Mouse (Mus musculus) hindbrain, embryonic 13.5 days (tissue): ENCODE measurements around the gene Hist1h2ae. TPM values are rescaled to one million over a fixed set of nuclear protein-coding genes. Genes with fewer than 3 reads are reported as not detected.
A peak's percentile ranks its signal among the peaks of the same experiment; 100 is the strongest.
"Not testable (repeated sequence)": the region's sequence is repeated elsewhere in the genome, so short reads cannot be mapped to it uniquely, and the experiment has no call there.

Experiments used
- ATAC-seq: fragments of 200-750 bp; cut with Nextera tagmentation; 2 replicates; pipeline ENCODE4 v1.8.0; 2017; ENCODE audit warnings: moderate TSS enrichment; ENCODE audit not compliant: low FRiP score
- H3K27ac ChIP-seq: fragments of 300-500 bp; sonication (generic); 2 replicates; pipeline ENCODE4 v1.5.1; 2015; ENCODE audit warnings: inconsistent platforms, mild to moderate bottlenecking, moderate library complexity
- H3K27me3 ChIP-seq: fragments of 300-500 bp; sonication (generic); 2 replicates; pipeline ENCODE4 v1.6.1; 2015; ENCODE audit warnings: mild to moderate bottlenecking, inconsistent platforms
- H3K36me3 ChIP-seq: fragments of 300-500 bp; sonication (generic); 2 replicates; pipeline ENCODE4 v1.6.1; 2015; ENCODE audit warnings: mild to moderate bottlenecking, inconsistent platforms
- H3K4me1 ChIP-seq: fragments of 300-500 bp; sonication (generic); replicated peaks from 2 replicates; pipeline ENCODE4 v1.6.1; 2015; ENCODE audit warnings: inconsistent platforms
- H3K4me2 ChIP-seq: fragments of 300-500 bp; sonication (generic); 2 replicates; pipeline ENCODE4 v1.6.1; 2015; ENCODE audit warnings: inconsistent platforms, mild to moderate bottlenecking, moderate library complexity
- H3K4me3 ChIP-seq: fragments of 300-500 bp; sonication (generic); 2 replicates; pipeline ENCODE4 v1.5.1; 2015; ENCODE audit warnings: mild to moderate bottlenecking, inconsistent platforms
- H3K9ac ChIP-seq: fragments of 300-500 bp; sonication (generic); 2 replicates; pipeline ENCODE4 v1.6.1; 2015; ENCODE audit warnings: mild to moderate bottlenecking, inconsistent platforms
- H3K9me3 ChIP-seq: fragments of 300-500 bp; sonication (generic); 2 replicates; pipeline ENCODE4 v1.6.1; 2016; ENCODE audit warnings: inconsistent platforms
- WGBS: fragments of 180-500 bp; shearing (Covaris S2); methylation state at CpG from one replicate; pipeline ENCODE4 v1.1.7; 2015; 5-methylcytosine and 5-hydroxymethylcytosine counted together
- polyA plus RNA-seq: library from polyadenylated mRNA; unstranded; fragments of >200 nt; fragmentation: Nextera tagmentation; extraction: Ambion mirVana; gene quantifications from 2 replicates; pipeline ENCODE4 v1.2.1, GENCODE M21; 2015

Hist1h2ae gene
- polyA plus RNA-seq, 1 experiment from 2014 or later: 26.4 TPM

DNA sequence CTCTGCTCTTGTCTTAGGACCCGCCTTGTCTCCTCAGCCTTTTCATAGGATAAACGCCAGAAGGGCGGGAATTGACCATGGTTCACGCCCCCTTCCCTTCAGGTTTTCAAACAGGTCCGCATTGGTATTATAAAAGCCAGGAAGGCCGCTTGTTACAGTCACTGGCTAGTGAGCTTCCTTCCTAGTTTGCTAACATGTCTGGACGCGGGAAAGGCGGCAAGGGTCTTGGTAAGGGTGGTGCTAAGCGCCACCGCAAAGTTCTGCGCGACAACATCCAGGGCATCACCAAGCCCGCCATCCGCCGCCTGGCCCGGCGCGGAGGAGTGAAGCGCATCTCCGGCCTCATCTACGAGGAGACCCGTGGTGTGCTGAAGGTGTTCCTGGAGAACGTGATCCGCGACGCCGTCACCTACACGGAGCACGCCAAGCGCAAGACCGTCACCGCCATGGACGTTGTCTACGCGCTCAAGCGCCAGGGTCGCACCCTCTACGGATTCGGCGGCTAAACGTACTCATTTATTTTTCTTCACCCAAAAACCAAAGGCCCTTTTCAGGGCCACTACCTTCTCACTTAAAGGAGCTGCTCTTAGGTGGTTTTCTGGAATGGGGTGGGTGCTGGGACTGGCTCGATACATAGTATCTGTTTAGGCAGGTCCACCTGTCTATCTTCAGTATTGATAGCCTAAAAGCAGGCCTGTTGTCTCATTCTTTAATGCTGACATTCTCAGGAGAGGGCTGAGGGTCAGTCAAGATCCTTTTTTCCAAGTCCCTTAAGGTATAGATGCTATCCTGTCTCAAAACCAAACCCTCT, 10.6 kb upstream of the Hist1h2ae start, which contains the start of gene Hist1h4d:
TSS of gene Hist1h4d (plus strand) at position 191 of the 811 bp plus-strand sequence.
- peak within 1 kb of the TSS; percentile 92 for H3K4me2 ChIP-seq
- peak within 1 kb of the TSS; percentile 89 for H3K27ac ChIP-seq
- H3K36me3 ChIP-seq: no peaks in the 10 kb centered on the region
- ATAC-seq: peak; percentile 91
- peak within 1 kb of the TSS; percentile 50 for H3K4me3 ChIP-seq
- no peaks in the 10 kb centered on the region for H3K27me3 ChIP-seq
- H3K9me3 ChIP-seq: no peaks in the 10 kb centered on the region
- peaks cover 37% of the 10 kb centered on the region for H3K4me1 ChIP-seq
- peak within 1 kb of the TSS; percentile 79 for H3K9ac ChIP-seq
- WGBS: under 1% methylated on average over 43 of the region's 43 CpGs

DNA sequence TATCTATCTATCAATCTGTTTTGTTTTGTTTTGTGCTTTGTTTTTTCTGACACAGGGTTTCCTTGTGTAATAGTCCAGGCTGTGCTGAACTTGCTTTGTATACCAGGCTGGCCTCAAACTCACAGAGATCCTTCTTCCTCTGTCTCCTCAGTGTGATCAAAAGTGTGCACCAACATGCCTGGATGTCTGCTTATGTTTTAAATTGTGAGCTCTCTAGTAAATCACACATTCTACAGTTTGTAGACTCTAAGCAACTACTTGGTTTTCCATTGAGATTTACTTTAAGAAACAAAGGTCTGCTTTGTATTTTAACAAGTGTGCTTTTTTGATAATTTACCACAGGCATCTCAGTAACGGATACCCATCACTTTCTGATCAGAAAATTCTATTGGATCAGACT, 6.8 kb upstream of the Hist1h2ae start:
- Histone ChIP-seq H3K4me3 (no peak overlapping the region), H3K27ac (no peak overlapping the region), H3K4me2 (no peak overlapping the region), H3K27me3 (no peaks in the 10 kb centered on the region), H3K36me3 (no peaks in the 10 kb centered on the region), H3K9ac (no peak overlapping the region), H3K9me3 (no peaks in the 10 kb centered on the region), H3K4me1 (peaks cover 36% of the 10 kb centered on the region)
- ATAC-seq: no peak
- 90% methylated on average over 1 of the region's 1 CpGs for WGBS

DNA sequence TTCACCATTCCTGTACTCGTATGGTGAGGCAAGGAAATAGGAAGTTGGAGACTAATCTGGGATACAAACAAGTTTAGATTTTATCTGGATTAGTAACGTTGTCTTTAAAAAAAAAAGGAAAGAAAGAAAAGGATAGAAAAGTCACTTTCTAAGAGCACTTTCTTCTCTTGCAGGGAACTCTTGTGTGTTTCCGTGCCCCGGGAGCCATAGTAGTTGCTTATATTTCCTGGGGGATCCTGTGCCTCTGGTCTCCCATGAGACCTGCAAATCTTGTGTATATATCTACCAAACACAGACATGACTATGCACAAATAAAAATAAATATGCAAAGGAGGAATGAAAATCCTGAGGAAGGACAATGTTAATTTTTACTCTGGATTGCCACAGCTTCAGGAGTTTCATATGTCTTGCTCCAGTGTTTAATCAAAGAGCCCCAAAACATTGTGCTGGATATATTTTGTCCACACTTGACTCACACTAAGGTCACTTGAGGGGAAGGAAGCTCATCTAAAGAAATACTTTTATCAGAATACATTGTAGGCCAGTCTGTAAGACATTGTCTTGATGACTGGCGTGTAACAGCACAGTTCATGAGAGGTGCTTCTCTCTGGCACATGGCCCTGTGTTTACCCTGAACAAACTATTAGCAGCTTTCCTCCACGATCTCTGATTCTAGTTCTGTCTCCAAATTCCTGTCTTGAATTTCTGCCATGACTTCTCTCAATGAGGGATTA, 6.1 kb upstream of the Hist1h2ae start:
- Histone ChIP-seq H3K9ac (peak overlapping the region; percentile 77; the same call in 1 of the 2 replicates), H3K4me2 (peak overlapping the region; percentile 69), H3K27me3 (no peaks in the 10 kb centered on the region), H3K36me3 (no peaks in the 10 kb centered on the region), H3K4me1 (peaks cover 37% of the 10 kb centered on the region), H3K27ac (0 out of 2 replicates have a peak overlapping the region, but pooled peaks have one; percentile 82), H3K4me3 (peak overlapping the region; percentile 42; the same call in 1 of the 2 replicates), H3K9me3 (no peaks in the 10 kb centered on the region)
- no peak for ATAC-seq
- WGBS: 53% methylated on average over 6 of the region's 6 CpGs

DNA sequence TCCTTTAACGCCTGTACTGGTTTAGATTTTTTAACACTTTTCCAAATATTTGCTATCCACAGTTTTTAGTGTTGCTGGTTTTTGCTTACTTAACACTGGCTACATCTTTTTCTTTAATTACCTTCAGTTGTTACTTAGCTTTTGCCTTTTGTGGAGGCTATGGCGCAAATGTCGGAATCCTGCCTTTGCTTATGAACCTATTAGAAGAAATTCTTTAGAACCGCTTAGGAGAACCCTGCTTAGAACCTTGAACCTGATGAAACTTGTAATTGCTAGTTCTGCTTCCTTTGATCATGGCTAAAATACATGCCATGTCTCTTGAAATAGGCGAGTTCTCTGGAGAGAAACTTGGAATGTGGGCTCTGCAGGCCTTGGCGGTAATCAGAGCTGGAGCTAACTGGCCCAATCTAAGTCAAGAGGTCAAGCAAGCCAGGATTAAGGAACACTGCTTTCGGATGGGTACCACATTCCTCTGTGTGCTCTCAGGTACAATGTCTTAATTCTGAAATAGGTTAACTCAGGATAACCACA, 5.4 kb upstream of the Hist1h2ae start:
- H3K9me3 ChIP-seq: no peaks in the 10 kb centered on the region
- no peak for ATAC-seq
- H3K36me3 ChIP-seq: no peaks in the 10 kb centered on the region
- peak overlapping the region; percentile 69 for H3K4me2 ChIP-seq
- WGBS: 3% methylated on average over 7 of the region's 7 CpGs
- H3K9ac ChIP-seq: peak overlapping the region; percentile 77
- peak overlapping the region; percentile 42 for H3K4me3 ChIP-seq
- H3K27ac ChIP-seq: peak overlapping the region; percentile 82; the same call in 1 of the 2 replicates
- H3K27me3 ChIP-seq: no peaks in the 10 kb centered on the region
- H3K4me1 ChIP-seq: peaks cover 37% of the 10 kb centered on the region

DNA sequence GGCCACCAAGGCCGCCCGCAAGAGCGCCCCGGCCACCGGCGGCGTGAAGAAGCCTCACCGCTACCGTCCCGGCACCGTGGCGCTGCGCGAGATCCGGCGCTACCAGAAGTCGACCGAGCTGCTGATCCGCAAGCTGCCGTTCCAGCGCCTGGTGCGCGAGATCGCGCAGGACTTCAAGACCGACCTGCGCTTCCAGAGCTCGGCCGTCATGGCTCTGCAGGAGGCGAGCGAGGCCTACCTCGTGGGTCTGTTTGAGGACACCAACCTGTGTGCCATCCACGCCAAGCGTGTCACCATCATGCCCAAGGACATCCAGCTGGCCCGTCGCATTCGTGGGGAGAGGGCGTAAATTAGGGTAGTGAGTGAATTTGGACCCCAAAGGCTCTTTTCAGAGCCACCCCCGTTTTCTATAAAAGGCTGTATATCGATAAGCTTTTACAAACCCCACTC, 4.9 kb upstream of the Hist1h2ae start:
- Histone ChIP-seq H3K9ac (peak overlapping the region; percentile 77), H3K4me3 (peak overlapping the region; percentile 42), H3K4me1 (peaks cover 37% of the 10 kb centered on the region), H3K4me2 (peak overlapping the region; percentile 69), H3K27ac (peak overlapping the region; percentile 82)
- ATAC-seq, H3K27me3 ChIP-seq, H3K36me3 ChIP-seq, H3K9me3 ChIP-seq: not testable (repeated sequence)
- WGBS: under 1% methylated on average over 15 of the region's 40 CpGs

DNA sequence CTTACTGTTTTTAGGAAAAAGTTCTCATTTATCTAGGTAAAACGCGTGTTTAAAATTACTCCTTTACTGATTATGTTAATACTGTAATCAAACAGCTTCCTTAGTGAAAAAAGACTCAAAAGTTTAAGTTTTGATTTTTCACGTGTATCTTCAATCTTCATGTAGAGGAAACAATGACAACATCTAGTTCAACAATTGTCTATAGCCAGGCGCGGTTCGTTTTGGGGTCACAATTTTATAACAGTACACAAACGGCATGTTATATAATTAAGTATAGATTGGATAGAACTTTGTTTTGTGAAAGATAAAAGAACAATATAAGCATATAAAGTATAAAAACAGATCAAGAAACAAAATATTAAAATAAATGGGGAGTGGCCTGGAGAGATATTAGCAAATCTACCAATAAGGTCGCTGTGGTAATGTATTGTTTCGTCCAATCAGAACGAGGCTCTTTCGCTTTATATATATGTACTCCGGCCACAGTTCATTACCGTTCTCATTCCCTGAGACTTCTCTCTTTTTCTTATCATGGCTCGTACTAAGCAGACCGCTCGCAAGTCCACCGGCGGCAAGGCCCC, 4.3 kb upstream of the Hist1h2ae start, which contains the start of gene Hist1h3d:
TSS of gene Hist1h3d (plus strand) at position 493 of the 581 bp plus-strand sequence.
- Histone ChIP-seq H3K9ac (peak within 1 kb of the TSS; percentile 77), H3K27me3 (no peaks in the 10 kb centered on the region)
- WGBS: under 1% methylated on average over 18 of the region's 18 CpGs

DNA sequence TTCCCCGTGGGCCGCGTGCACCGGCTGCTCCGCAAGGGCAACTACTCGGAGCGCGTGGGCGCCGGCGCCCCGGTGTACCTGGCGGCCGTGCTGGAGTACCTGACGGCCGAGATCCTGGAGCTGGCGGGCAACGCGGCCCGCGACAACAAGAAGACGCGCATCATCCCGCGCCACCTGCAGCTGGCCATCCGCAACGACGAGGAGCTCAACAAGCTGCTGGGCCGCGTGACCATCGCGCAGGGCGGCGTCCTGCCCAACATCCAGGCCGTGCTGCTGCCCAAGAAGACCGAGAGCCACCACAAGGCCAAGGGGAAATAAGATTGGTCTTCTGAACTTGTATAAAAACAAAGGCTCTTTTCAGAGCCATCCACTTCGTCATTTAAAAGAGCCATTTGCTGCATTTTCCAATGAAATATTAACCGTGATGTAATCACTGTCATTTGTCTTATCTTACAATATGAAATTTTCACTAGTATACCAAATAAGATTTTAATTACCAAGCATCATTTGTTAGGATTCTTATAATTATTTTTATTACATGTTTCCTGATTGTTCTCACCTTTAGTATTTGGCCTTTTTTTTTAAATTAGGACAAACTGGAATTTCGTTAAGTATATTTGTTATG, 3.6 kb upstream of the Hist1h2ae start:
- peaks cover 41% of the 10 kb centered on the region for H3K4me1 ChIP-seq
- H3K4me2 ChIP-seq: peak overlapping the region; percentile 74
- peak overlapping the region; percentile 85 for H3K27ac ChIP-seq
- H3K9ac ChIP-seq, H3K9me3 ChIP-seq, H3K36me3 ChIP-seq, H3K27me3 ChIP-seq: not testable (repeated sequence)
- peak; percentile 8 for ATAC-seq
- H3K4me3 ChIP-seq: peak overlapping the region; percentile 42
- WGBS: 0% methylated on average over 13 of the region's 39 CpGs

More for the DNA sequence above, 4.3 kb upstream of the Hist1h2ae start, which contains the start of gene Hist1h3d:
- no peaks in the 10 kb centered on the region for H3K9me3 ChIP-seq
- H3K27ac ChIP-seq: peak within 1 kb of the TSS; percentile 85
- H3K4me1 ChIP-seq: peaks cover 37% of the 10 kb centered on the region
- peak within 1 kb of the TSS; percentile 69 for H3K4me2 ChIP-seq
- H3K4me3 ChIP-seq: peak within 1 kb of the TSS; percentile 42
- peak; percentile 40 for ATAC-seq
- H3K36me3 ChIP-seq: no peaks in the 10 kb centered on the region

DNA sequence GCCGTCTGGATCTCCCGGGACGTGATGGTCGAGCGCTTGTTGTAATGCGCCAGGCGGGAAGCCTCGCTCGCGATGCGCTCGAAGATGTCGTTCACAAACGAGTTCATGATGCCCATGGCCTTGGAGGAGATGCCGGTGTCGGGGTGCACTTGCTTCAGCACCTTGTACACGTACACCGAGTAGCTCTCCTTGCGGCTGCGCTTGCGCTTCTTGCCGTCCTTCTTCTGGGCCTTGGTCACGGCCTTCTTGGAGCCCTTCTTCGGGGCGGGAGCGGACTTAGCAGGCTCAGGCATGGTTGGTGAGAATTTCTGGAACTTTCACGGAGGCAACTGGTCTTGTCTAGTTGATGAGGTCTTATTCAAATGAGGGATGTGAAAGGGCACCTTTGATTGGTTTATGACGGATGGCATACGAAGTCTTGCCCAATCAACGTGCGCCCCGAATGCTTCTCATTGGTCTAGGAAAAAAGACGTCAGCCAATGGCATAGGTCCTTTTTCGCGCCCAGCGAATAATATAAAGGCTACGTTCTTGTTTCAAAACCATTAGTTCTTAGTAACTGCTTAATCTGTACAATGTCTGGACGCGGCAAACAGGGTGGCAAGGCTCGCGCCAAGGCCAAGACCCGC, 3.0 kb upstream of the Hist1h2ae start, which contains the start of the genes Hist1h2bf and Hist1h2ad:
TSS of gene Hist1h2bf (minus strand) at position 299 of the 627 bp plus-strand sequence.
TSS of gene Hist1h2ad (plus strand) at position 484 of the 627 bp plus-strand sequence.
- peak within 1 kb of the TSS; percentile 42 for H3K4me3 ChIP-seq
- peaks cover 41% of the 10 kb centered on the region for H3K4me1 ChIP-seq
- peak within 1 kb of the TSS; percentile 74 for H3K4me2 ChIP-seq
- WGBS: under 1% methylated on average over 42 of the region's 42 CpGs
- peak within 1 kb of the TSS; percentile 85 for H3K27ac ChIP-seq
- not testable (repeated sequence) for H3K27me3 ChIP-seq, H3K9me3 ChIP-seq, H3K36me3 ChIP-seq
- ATAC-seq: peak; percentile 93
- H3K9ac ChIP-seq: peak within 1 kb of the TSS; percentile 49; the same call in 1 of the 2 replicates

DNA sequence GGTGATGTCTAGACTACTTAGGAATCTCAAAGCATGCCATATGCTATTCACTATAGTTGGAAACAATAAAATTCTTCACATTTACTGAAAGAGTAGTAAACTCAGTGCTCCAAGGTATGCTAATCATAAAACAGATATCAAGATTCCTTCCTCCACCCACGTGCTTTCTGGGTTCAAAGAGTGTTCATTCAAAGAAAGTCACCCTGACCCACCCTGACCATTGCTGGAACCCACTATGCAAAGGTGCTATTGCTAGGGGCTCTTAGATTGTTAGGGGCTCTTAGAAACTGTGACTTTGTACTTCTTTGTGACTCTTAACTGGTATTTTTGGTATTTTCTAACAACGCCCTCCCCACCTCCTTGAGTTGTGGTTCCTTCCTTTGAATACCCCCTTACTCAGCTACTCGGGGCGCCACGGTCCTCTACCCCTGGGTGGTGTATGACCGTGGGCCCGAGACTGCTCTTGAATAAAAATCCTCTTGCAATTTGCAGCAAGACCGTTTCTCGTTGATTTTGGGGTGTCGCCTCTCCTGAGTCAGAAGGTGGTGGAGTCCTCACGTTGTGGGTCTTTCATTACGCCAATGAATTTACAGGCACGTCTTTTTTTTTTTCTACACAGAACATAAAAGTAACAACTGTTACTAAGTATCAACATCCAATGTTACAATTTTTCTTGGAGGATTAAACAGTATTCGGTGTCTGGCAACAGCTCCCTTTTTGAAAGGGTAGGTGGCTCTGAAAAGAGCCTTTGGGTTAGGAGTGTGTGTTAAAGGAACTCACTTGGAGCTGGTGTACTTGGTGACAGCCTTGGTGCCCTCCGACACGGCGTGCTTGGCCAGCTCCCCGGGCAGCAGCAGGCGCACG, 2.2 kb upstream of the Hist1h2ae start:
- H3K9ac ChIP-seq: peak overlapping the region; percentile 49; the same call in 1 of the 2 replicates
- ATAC-seq, H3K27me3 ChIP-seq, H3K36me3 ChIP-seq, H3K9me3 ChIP-seq: not testable (repeated sequence)
- H3K27ac ChIP-seq: peak overlapping the region; percentile 84
- WGBS: 9% methylated on average over 20 of the region's 20 CpGs
- peak overlapping the region; percentile 74 for H3K4me2 ChIP-seq
- peaks cover 41% of the 10 kb centered on the region for H3K4me1 ChIP-seq
- H3K4me3 ChIP-seq: peak overlapping the region; percentile 50

DNA sequence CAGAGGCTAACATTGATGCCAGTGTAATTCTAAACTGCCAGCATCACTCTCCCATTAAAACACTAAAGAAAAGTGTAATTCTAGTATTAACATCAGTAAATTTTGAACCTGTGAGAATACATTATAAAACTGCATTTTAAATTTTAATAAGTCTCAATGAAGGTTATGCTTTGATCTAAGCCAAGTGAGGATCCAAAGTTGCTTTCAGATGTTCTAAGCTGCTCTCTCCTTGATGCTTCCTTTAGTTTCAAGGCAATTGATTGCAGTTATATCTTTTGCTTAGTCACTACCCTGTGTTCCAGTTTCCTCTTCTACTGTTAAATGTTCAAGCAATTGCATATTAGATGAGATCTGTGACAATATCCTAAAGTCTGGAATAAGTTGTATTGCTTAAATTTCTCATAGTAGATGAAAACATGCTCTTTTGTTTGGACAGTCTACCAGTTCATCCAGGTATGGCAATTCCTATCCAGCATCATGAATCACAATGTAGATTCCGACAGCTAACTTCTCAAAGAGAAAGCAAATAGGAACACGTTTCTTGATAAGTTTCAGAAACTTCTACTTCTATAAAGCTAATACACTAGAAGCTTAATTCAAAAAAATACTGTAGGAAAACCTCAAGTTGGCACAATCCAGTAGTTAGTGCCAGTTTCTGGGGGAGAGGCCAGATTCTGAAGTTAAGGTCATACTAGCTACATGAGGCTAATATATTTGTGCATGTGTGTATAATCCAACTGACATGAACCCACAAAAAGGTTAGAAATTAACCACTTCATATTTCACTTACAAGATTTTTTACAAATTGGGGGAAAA, 1.4 kb upstream of the Hist1h2ae start:
- peak overlapping the region; percentile 74 for H3K4me2 ChIP-seq
- no peaks in the 10 kb centered on the region for H3K36me3 ChIP-seq
- peak overlapping the region; percentile 50 for H3K4me3 ChIP-seq
- no peaks in the 10 kb centered on the region for H3K27me3 ChIP-seq
- H3K9ac ChIP-seq: peak overlapping the region; percentile 81
- WGBS: 40% methylated on average over 2 of the region's 2 CpGs
- ATAC-seq: no peak
- no peaks in the 10 kb centered on the region for H3K9me3 ChIP-seq
- peak overlapping the region; percentile 96 for H3K27ac ChIP-seq
- peaks cover 41% of the 10 kb centered on the region for H3K4me1 ChIP-seq
